Mouse (Mus musculus) midbrain, postnatal 0 days (tissue): ENCODE results near the gene Bicdl1. TPM values are rescaled to one million over a fixed set of nuclear protein-coding genes. Genes with fewer than 3 reads are reported as not detected.

Source experiments
- ATAC-seq: fragments of 200-750 bp; cut with Nextera tagmentation; 2 replicates; pipeline ENCODE4 v1.8.0; 2017; ENCODE audit warnings: moderate number of reproducible peaks, mild to moderate bottlenecking, moderate TSS enrichment, moderate library complexity; ENCODE audit not compliant: low FRiP score
- DNase-seq: peaks from one replicate; pipeline ENCODE4 v3.0.0-alpha.2; 2015; ENCODE audit warnings: low spot score
- H3K27ac ChIP-seq: fragments of 300-500 bp; sonication (generic); 2 replicates; pipeline ENCODE4 v1.5.1; 2014; ENCODE audit warnings: low read depth, mild to moderate bottlenecking, low read length, mixed read lengths
- H3K27me3 ChIP-seq: fragments of 300-500 bp; sonication (generic); 2 replicates; pipeline ENCODE4 v1.6.1; 2014; ENCODE audit warnings: low read length, control low read depth, mixed read lengths; ENCODE audit not compliant: insufficient read depth
- H3K36me3 ChIP-seq: fragments of 300-500 bp; sonication (generic); 2 replicates; pipeline ENCODE4 v1.6.1; 2014; ENCODE audit warnings: low read length, control low read depth, mixed read lengths; ENCODE audit not compliant: insufficient read depth
- H3K4me1 ChIP-seq: fragments of 300-500 bp; sonication (generic); 2 replicates; pipeline ENCODE4 v1.6.1; 2014; ENCODE audit warnings: mild to moderate bottlenecking, control low read depth, antibody characterized with exemption, low read length, mixed read lengths; ENCODE audit not compliant: insufficient read depth
- H3K4me2 ChIP-seq: fragments of 300-500 bp; sonication (generic); 2 replicates; pipeline ENCODE4 v1.6.1; 2014; ENCODE audit warnings: low read depth, mild to moderate bottlenecking, low read length, mixed read lengths; ENCODE audit not compliant: poor library complexity, severe bottlenecking
- H3K4me3 ChIP-seq: fragments of 300-500 bp; sonication (generic); 2 replicates; pipeline ENCODE4 v1.5.1; 2014; ENCODE audit warnings: low read depth, mild to moderate bottlenecking, low read length, moderate library complexity
- H3K9ac ChIP-seq: fragments of 300-500 bp; sonication (generic); replicated peaks from 2 replicates; pipeline ENCODE4 v1.6.1; 2014; ENCODE audit warnings: mild to moderate bottlenecking, low read length, moderate library complexity, mixed read lengths; ENCODE audit not compliant: poor library complexity, severe bottlenecking
- H3K9me3 ChIP-seq: fragments of 300-500 bp; sonication (generic); 2 replicates; pipeline ENCODE4 v1.6.1; 2016; ENCODE audit warnings: low read length, control low read depth
- CTCF ChIP-seq: IDR thresholded peaks from 2 replicates; pipeline ENCODE4 v1.5.1; 2016; ENCODE audit warnings: antibody characterized with exemption, mild to moderate bottlenecking
- WGBS: fragments of 180-500 bp; shearing (Covaris S2); extraction: QIAGEN DNeasy Blood & Tissue Kit; methylation state at CpG from one replicate; pipeline ENCODE4 v1.1.7; 2014; 5-methylcytosine and 5-hydroxymethylcytosine counted together
- polyA plus RNA-seq: library from polyadenylated mRNA; unstranded; fragments of >200 nt; fragmentation: Nextera tagmentation; extraction: Ambion mirVana; gene quantifications from 2 replicates; pipeline ENCODE4 v1.2.1, GENCODE M21; 2015
- total RNA-seq: library from RNA; depleted of rRNA; stranded (reverse); fragments of >200 nt; gene quantifications from 2 replicates; pipeline ENCODE4 v1.2.3, GENCODE M21; 2014

Gene Bicdl1
- total and polyA plus RNA-seq, 2 experiments from 2014 or later = 34.4 to 185 TPM

DNA sequence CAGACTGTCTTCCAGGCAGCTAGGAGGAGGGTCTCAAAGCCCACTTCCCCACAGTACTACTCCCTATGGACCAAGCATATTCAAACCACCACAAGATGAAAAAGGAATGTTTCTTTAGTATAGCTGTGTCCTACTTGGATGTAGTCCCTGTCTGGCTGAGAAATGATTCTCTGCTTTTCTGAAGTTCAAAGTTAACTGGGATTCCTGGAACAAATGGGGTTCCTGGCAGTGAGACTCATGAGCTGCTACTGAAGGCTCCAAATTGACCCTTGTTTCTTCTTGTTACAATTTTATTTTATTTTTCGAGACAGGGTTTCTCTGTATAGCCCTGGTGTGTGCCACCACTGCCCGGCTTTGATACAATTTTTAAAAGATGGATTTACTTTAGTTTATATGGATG, 32.6 kb upstream of the Bicdl1 start:
- no peaks in the 10 kb centered on the region for H3K36me3 ChIP-seq
- no peaks in the 10 kb centered on the region for H3K9me3 ChIP-seq
- no peak overlapping the region for H3K9ac ChIP-seq
- H3K27ac ChIP-seq = no peak overlapping the region
- 80% methylated on average over 2 of the region's 2 CpGs for WGBS
- no peak for ATAC-seq
- no peaks in the 10 kb centered on the region for H3K4me1 ChIP-seq
- no peak overlapping the region for H3K4me3 ChIP-seq
- TF ChIP-seq CTCF = no peak
- H3K27me3 ChIP-seq = no peaks in the 10 kb centered on the region
- no peak for DNase-seq
- H3K4me2 ChIP-seq = no peak overlapping the region

DNA sequence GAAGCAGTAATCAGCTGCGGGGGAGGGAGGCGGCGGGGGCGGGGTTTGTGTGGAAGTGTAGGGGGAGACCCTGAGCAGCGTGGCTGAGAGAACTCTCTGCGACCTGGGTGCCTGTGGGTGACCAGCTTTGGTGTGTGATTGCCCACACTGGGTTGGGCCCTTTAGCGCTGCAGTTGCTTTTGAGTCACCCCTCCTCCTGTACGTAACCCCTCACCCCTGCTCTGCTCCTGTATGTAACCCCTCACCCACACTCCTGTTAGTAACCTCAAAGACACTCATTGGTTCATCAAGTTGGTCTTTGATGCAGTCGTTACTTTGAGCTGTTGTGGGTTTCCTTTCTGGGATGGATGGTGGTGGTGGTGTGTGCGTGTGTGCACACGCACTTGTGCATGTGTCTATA, 29.5 kb upstream of the Bicdl1 start:
- Histone ChIP-seq H3K27ac (no peak overlapping the region), H3K36me3 (no peaks in the 10 kb centered on the region), H3K9me3 (no peaks in the 10 kb centered on the region), H3K4me1 (no peaks in the 10 kb centered on the region), H3K4me2 (no peak overlapping the region), H3K9ac (no peak overlapping the region), H3K4me3 (no peak overlapping the region), H3K27me3 (no peaks in the 10 kb centered on the region)
- no peak for TF ChIP-seq CTCF
- ATAC-seq (no peak), DNase-seq (no peak)
- WGBS = 78% methylated on average over 11 of the region's 11 CpGs

GRCm38 (mm10) chr5:115758431-115759180, 27.2 kb upstream of the Bicdl1 start:
- H3K9ac ChIP-seq = no peak overlapping the region
- H3K27ac ChIP-seq = no peak overlapping the region
- TF ChIP-seq CTCF = no peak
- H3K4me3 ChIP-seq = no peak overlapping the region
- no peak overlapping the region for H3K4me2 ChIP-seq
- no peaks in the 10 kb centered on the region for H3K4me1 ChIP-seq
- ATAC-seq = no peak
- no peaks in the 10 kb centered on the region for H3K36me3 ChIP-seq
- 38% methylated on average over 10 of the region's 10 CpGs for WGBS
- H3K9me3 ChIP-seq = no peaks in the 10 kb centered on the region
- H3K27me3 ChIP-seq = no peaks in the 10 kb centered on the region
- DNase-seq = no peak

- Histone ChIP-seq H3K27ac (no peak overlapping the region), H3K27me3 (no peaks in the 10 kb centered on the region), H3K9ac (no peak overlapping the region), H3K36me3 (no peaks in the 10 kb centered on the region), H3K4me1 (no peaks in the 10 kb centered on the region), H3K4me2 (no peak overlapping the region), H3K9me3 (no peaks in the 10 kb centered on the region), H3K4me3 (no peak overlapping the region)
- no peak for ATAC-seq
- WGBS = 80% methylated on average over 8 of the region's 8 CpGs
- TF ChIP-seq CTCF = no peak
- DNase-seq = no peak
Observed at GRCm38 (mm10) chr5:115757516-115757915, 26.1 kb upstream of the Bicdl1 start.

- H3K4me2 ChIP-seq = no peak overlapping the region
- H3K4me3 ChIP-seq = no peak overlapping the region
- no peak for ATAC-seq
- WGBS = 63% methylated on average over 3 of the region's 7 CpGs
- H3K36me3 ChIP-seq = no peaks in the 10 kb centered on the region
- H3K4me1 ChIP-seq = no peaks in the 10 kb centered on the region
- no peak overlapping the region for H3K27ac ChIP-seq
- no peaks in the 10 kb centered on the region for H3K27me3 ChIP-seq
- H3K9me3 ChIP-seq = no peaks in the 10 kb centered on the region
- no peak for DNase-seq
- no peak overlapping the region for H3K9ac ChIP-seq
- no peak for TF ChIP-seq CTCF
Observed at GRCm38 (mm10) chr5:115755501-115755900, 24.1 kb upstream of the Bicdl1 start.

DNA sequence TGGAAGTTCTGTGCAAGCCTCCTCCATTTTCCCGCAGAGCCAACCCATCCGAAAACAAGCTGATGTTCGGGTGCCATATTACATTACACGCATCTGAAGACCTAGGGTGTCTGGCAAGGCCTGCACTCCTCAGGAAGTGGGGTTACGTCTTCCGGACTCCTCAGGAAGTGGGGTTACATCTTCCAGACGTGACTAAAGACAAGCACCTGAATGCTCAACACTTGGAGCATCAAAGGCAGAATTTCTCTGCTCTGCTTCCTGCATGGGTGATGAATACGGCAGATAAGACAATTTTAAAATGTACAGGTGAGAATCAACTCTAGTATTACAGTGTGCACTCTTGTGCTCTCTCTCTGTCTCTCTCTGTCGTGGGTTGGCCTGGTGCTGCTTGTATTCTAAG, 23.4 kb upstream of the Bicdl1 start:
- no peak overlapping the region for H3K4me3 ChIP-seq
- ATAC-seq = no peak
- 87% methylated on average over 9 of the region's 9 CpGs for WGBS

More for the DNA sequence above, 23.4 kb upstream of the Bicdl1 start:
- Histone ChIP-seq H3K27ac (no peak overlapping the region), H3K36me3 (no peaks in the 10 kb centered on the region), H3K9me3 (no peaks in the 10 kb centered on the region), H3K27me3 (no peaks in the 10 kb centered on the region), H3K9ac (no peak overlapping the region), H3K4me2 (no peak overlapping the region), H3K4me1 (no peaks in the 10 kb centered on the region)
- TF ChIP-seq CTCF = no peak
- no peak for DNase-seq
